Mouse (Mus musculus) midbrain, embryonic 15.5 days (tissue): ENCODE results near the gene Glt8d2. TPM values are rescaled to one million over a fixed set of nuclear protein-coding genes. Genes with fewer than 3 reads are reported as not detected.

Experiments used
- ATAC-seq: fragments of 200-750 bp; cut with Nextera tagmentation; replicated peaks from 2 replicates; pipeline ENCODE4 v1.8.0; 2017; ENCODE audit warnings: moderate TSS enrichment
- H3K27ac ChIP-seq: fragments of 300-500 bp; sonication (generic); 2 replicates; pipeline ENCODE4 v1.5.1; 2015; ENCODE audit warnings: mild to moderate bottlenecking, inconsistent platforms
- H3K27me3 ChIP-seq: fragments of 300-500 bp; sonication (generic); replicated peaks from 2 replicates; pipeline ENCODE4 v1.6.1; 2015; ENCODE audit warnings: inconsistent platforms
- H3K36me3 ChIP-seq: fragments of 300-500 bp; sonication (generic); replicated peaks from 2 replicates; pipeline ENCODE4 v1.6.1; 2015; ENCODE audit warnings: inconsistent platforms
- H3K4me1 ChIP-seq: fragments of 300-500 bp; sonication (generic); 2 replicates; pipeline ENCODE4 v1.6.1; 2015; ENCODE audit warnings: inconsistent platforms
- H3K4me2 ChIP-seq: fragments of 300-500 bp; sonication (generic); 2 replicates; pipeline ENCODE4 v1.6.1; 2015; ENCODE audit warnings: inconsistent platforms, mild to moderate bottlenecking, moderate library complexity
- H3K4me3 ChIP-seq: fragments of 300-500 bp; sonication (generic); 2 replicates; pipeline ENCODE4 v1.5.1; 2015; ENCODE audit warnings: mild to moderate bottlenecking, inconsistent platforms
- H3K9ac ChIP-seq: fragments of 300-500 bp; sonication (generic); 2 replicates; pipeline ENCODE4 v1.6.1; 2015; ENCODE audit warnings: mild to moderate bottlenecking, inconsistent platforms
- H3K9me3 ChIP-seq: fragments of 300-500 bp; sonication (generic); 2 replicates; pipeline ENCODE4 v1.6.1; 2016; ENCODE audit warnings: inconsistent platforms
- WGBS: fragments of 180-500 bp; shearing (Covaris S2); methylation state at CpG from one replicate; pipeline ENCODE4 v1.1.7; 2015; ENCODE audit warnings: mixed read lengths; 5-methylcytosine and 5-hydroxymethylcytosine counted together
- polyA plus RNA-seq: library from polyadenylated mRNA; unstranded; fragments of >200 nt; fragmentation: Nextera tagmentation; extraction: Ambion mirVana; gene quantifications from 2 replicates; pipeline ENCODE4 v1.2.1, GENCODE M21; 2015

Glt8d2 gene
- polyA plus RNA-seq, result 1.4 and 1.6 TPM in 2 replicates

GRCm38 (mm10) chr10:82690494-82690893, at the start of gene Glt8d2:
Gene Glt8d2, minus strand, starts transcription at chr10:82690650.
- no peak for ATAC-seq
- WGBS, result 4% methylated on average over 14 of the region's 14 CpGs
- Histone ChIP-seq H3K9me3 (no peaks in the 10 kb centered on the region), H3K9ac (no peak within 1 kb of the TSS), H3K4me1 (0 out of 2 replicates have a peak, but pooled peaks cover 5% of the 10 kb centered on the region), H3K36me3 (no peaks in the 10 kb centered on the region), H3K27me3 (no peaks in the 10 kb centered on the region), H3K4me2 (peak within 1 kb of the TSS; percentile 34), H3K27ac (no peak within 1 kb of the TSS), H3K4me3 (peak within 1 kb of the TSS; percentile 10; the same call in 1 of the 2 replicates)

- peak overlapping the region; percentile 90 for H3K27ac ChIP-seq
- peak; percentile 80 for ATAC-seq
- H3K9me3 ChIP-seq, result no peaks in the 10 kb centered on the region
- peaks cover 16% of the 10 kb centered on the region for H3K4me1 ChIP-seq
- no peaks in the 10 kb centered on the region for H3K36me3 ChIP-seq
- peak overlapping the region; percentile 82 for H3K4me2 ChIP-seq
- no peaks in the 10 kb centered on the region for H3K27me3 ChIP-seq
- WGBS, result under 1% methylated on average over 49 of the region's 59 CpGs
- peak overlapping the region; percentile 95 for H3K4me3 ChIP-seq
- peak overlapping the region; percentile 86 for H3K9ac ChIP-seq
Observed at GRCm38 (mm10) chr10:82699296-82699941, 9.0 kb upstream of the Glt8d2 start.

GRCm38 (mm10) chr10:82698712-82699261, 8.3 kb upstream of the Glt8d2 start:
- Histone ChIP-seq H3K4me2 (peak overlapping the region; percentile 82), H3K27ac (peak overlapping the region; percentile 90), H3K9me3 (no peaks in the 10 kb centered on the region), H3K27me3 (no peaks in the 10 kb centered on the region), H3K4me3 (peak overlapping the region; percentile 95), H3K36me3 (no peaks in the 10 kb centered on the region), H3K9ac (peak overlapping the region; percentile 86), H3K4me1 (peaks cover 16% of the 10 kb centered on the region)
- peak; percentile 97 for ATAC-seq
- WGBS, result under 1% methylated on average over 42 of the region's 42 CpGs

- no peak for ATAC-seq
- H3K4me3 ChIP-seq, result no peak overlapping the region
- no peaks in the 10 kb centered on the region for H3K27me3 ChIP-seq
Observed at GRCm38 (mm10) chr10:82697305-82697898, 7.0 kb upstream of the Glt8d2 start.

GRCm38 (mm10) chr10:82696453-82697079, 6.1 kb upstream of the Glt8d2 start:
- 77% methylated on average over 4 of the region's 4 CpGs for WGBS
- no peaks in the 10 kb centered on the region for H3K27me3 ChIP-seq
- no peaks in the 10 kb centered on the region for H3K36me3 ChIP-seq

More at GRCm38 (mm10) chr10:82697305-82697898, 7.0 kb upstream of the Glt8d2 start:
- H3K4me2 ChIP-seq, result no peak overlapping the region
- H3K36me3 ChIP-seq, result no peaks in the 10 kb centered on the region
- H3K4me1 ChIP-seq, result peaks cover 16% of the 10 kb centered on the region
- no peaks in the 10 kb centered on the region for H3K9me3 ChIP-seq
- WGBS, result 90% methylated on average over 3 of the region's 3 CpGs
- no peak overlapping the region for H3K27ac ChIP-seq
- H3K9ac ChIP-seq, result no peak overlapping the region

GRCm38 (mm10) chr10:82695956-82696355, 5.5 kb upstream of the Glt8d2 start, which contains the start of gene Hcfc2:
Gene Hcfc2, plus strand, starts transcription at chr10:82696160.
- Histone ChIP-seq H3K36me3 (no peaks in the 10 kb centered on the region), H3K4me2 (no peak within 1 kb of the TSS), H3K9me3 (no peaks in the 10 kb centered on the region), H3K4me1 (peaks cover 16% of the 10 kb centered on the region), H3K27ac (no peak within 1 kb of the TSS), H3K4me3 (no peak within 1 kb of the TSS), H3K9ac (no peak within 1 kb of the TSS), H3K27me3 (no peaks in the 10 kb centered on the region)
- ATAC-seq, result no peak
- WGBS, result 87% methylated on average over 5 of the region's 5 CpGs

More at GRCm38 (mm10) chr10:82696453-82697079, 6.1 kb upstream of the Glt8d2 start:
- Histone ChIP-seq H3K9me3 (no peaks in the 10 kb centered on the region), H3K9ac (no peak overlapping the region), H3K4me3 (no peak overlapping the region), H3K4me2 (no peak overlapping the region), H3K4me1 (peaks cover 16% of the 10 kb centered on the region), H3K27ac (no peak overlapping the region)
- ATAC-seq, result no peak

- WGBS, result 78% methylated on average over 7 of the region's 7 CpGs
- H3K36me3 ChIP-seq, result no peaks in the 10 kb centered on the region
- 0 out of 2 replicates have a peak, but pooled peaks cover 5% of the 10 kb centered on the region for H3K4me1 ChIP-seq
- H3K4me2 ChIP-seq, result no peak overlapping the region
- no peak overlapping the region for H3K4me3 ChIP-seq
- H3K27me3 ChIP-seq, result no peaks in the 10 kb centered on the region
- ATAC-seq, result no peak
- no peak overlapping the region for H3K9ac ChIP-seq
- H3K27ac ChIP-seq, result no peak overlapping the region
- no peaks in the 10 kb centered on the region for H3K9me3 ChIP-seq
Observed at GRCm38 (mm10) chr10:82689681-82690211, 704 bp downstream of the Glt8d2 start.

- ATAC-seq, result no peak
- H3K9me3 ChIP-seq, result no peaks in the 10 kb centered on the region
- WGBS, result 75% methylated on average over 2 of the region's 2 CpGs
- H3K9ac ChIP-seq, result no peak overlapping the region
- no peaks in the 10 kb centered on the region for H3K27me3 ChIP-seq
- H3K36me3 ChIP-seq, result no peaks in the 10 kb centered on the region
- no peak overlapping the region for H3K4me2 ChIP-seq
- 0 out of 2 replicates have a peak, but pooled peaks cover 3% of the 10 kb centered on the region for H3K4me1 ChIP-seq
- no peak overlapping the region for H3K27ac ChIP-seq
- H3K4me3 ChIP-seq, result no peak overlapping the region
Observed at GRCm38 (mm10) chr10:82685440-82685839, 5.0 kb downstream of the Glt8d2 start.

GRCm38 (mm10) chr10:82681639-82682038, 8.8 kb downstream of the Glt8d2 start:
- H3K4me3 ChIP-seq, result no peak overlapping the region
- no peak overlapping the region for H3K27ac ChIP-seq
- H3K9me3 ChIP-seq, result no peaks in the 10 kb centered on the region
- no peaks in the 10 kb centered on the region for H3K36me3 ChIP-seq
- no peaks in the 10 kb centered on the region for H3K4me1 ChIP-seq
- ATAC-seq, result no peak
- no peak overlapping the region for H3K4me2 ChIP-seq
- no peak overlapping the region for H3K9ac ChIP-seq
- WGBS, result 87% methylated on average over 7 of the region's 7 CpGs
- no peaks in the 10 kb centered on the region for H3K27me3 ChIP-seq

GRCm38 (mm10) chr10:82680769-82681168, 9.7 kb downstream of the Glt8d2 start:
- no peaks in the 10 kb centered on the region for H3K9me3 ChIP-seq
- H3K4me2 ChIP-seq, result no peak overlapping the region
- H3K4me1 ChIP-seq, result no peaks in the 10 kb centered on the region
- no peaks in the 10 kb centered on the region for H3K27me3 ChIP-seq
- WGBS, result 89% methylated on average over 5 of the region's 5 CpGs
- no peak for ATAC-seq
- no peak overlapping the region for H3K27ac ChIP-seq
- no peak overlapping the region for H3K4me3 ChIP-seq
- H3K36me3 ChIP-seq, result no peaks in the 10 kb centered on the region
- no peak overlapping the region for H3K9ac ChIP-seq

- Histone ChIP-seq H3K27me3 (no peaks in the 10 kb centered on the region), H3K36me3 (no peaks in the 10 kb centered on the region), H3K4me1 (no peaks in the 10 kb centered on the region), H3K4me2 (no peak overlapping the region), H3K9ac (no peak overlapping the region), H3K27ac (no peak overlapping the region), H3K4me3 (no peak overlapping the region), H3K9me3 (no peaks in the 10 kb centered on the region)
- ATAC-seq, result no peak
- 85% methylated on average over 6 of the region's 6 CpGs for WGBS
Observed at GRCm38 (mm10) chr10:82676949-82677348, 13.5 kb downstream of the Glt8d2 start.

GRCm38 (mm10) chr10:82670205-82670604, 20.2 kb downstream of the Glt8d2 start:
- no peak for ATAC-seq
- H3K27ac ChIP-seq, result no peak overlapping the region
- no peak overlapping the region for H3K4me2 ChIP-seq
- no peak overlapping the region for H3K9ac ChIP-seq
- no peak overlapping the region for H3K4me3 ChIP-seq
- no peaks in the 10 kb centered on the region for H3K36me3 ChIP-seq
- no peaks in the 10 kb centered on the region for H3K9me3 ChIP-seq
- H3K27me3 ChIP-seq, result no peaks in the 10 kb centered on the region
- peaks cover 6% of the 10 kb centered on the region for H3K4me1 ChIP-seq
- WGBS, result 71% methylated on average over 6 of the region's 6 CpGs
